Mouse (Mus musculus) brown adipose tissue, adult 24 weeks (tissue): ENCODE measurements at regions not wholly inside any gene's neighbourhood (a gene's known extent, or its start where the extent isn't known, plus 50 kb on each side); places are given as distances from the start of the nearest gene placed in this dataset.

Source experiments
- H3K27ac ChIP-seq: fragments of 200-500 bp; replicated peaks from 2 replicates; pipeline ENCODE4 v1.5.1; 2012; ENCODE audit warnings: low read depth, mild to moderate bottlenecking, low read length
- H3K4me1 ChIP-seq: fragments of 200-500 bp; 2 replicates; pipeline ENCODE4 v1.6.1; 2012; ENCODE audit warnings: low read length, mixed read lengths; ENCODE audit not compliant: control insufficient read depth, insufficient read depth, insufficient read length
- H3K4me3 ChIP-seq: fragments of 200-500 bp; 2 replicates; pipeline ENCODE4 v1.5.1; 2012; ENCODE audit warnings: low read depth, mild to moderate bottlenecking, low read length, moderate library complexity; ENCODE audit not compliant: insufficient read depth

DNA sequence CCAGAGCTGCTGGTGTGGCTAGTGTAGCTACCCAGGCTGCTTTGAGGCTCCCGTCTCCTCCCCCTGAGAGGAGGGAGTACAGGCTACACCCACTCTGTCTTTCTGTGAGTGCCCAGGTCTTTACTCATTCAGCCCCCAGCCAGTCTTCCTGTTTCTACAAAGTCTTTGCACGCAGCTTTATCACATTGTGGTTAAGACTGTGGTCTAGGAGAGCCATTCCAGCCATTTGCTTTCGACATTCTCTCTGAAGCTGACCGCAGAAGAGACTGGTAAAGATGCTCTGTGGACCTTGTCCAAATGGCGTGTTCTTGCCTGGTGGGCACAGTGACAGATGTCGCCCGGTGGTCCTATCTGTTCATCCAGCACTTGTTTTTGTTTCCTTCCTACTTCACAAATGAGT, 62.0 kb downstream of the Tpra1 start:
- Histone ChIP-seq H3K27ac (no peak overlapping the region), H3K4me1 (no peaks in the 10 kb centered on the region), H3K4me3 (no peak overlapping the region)

DNA sequence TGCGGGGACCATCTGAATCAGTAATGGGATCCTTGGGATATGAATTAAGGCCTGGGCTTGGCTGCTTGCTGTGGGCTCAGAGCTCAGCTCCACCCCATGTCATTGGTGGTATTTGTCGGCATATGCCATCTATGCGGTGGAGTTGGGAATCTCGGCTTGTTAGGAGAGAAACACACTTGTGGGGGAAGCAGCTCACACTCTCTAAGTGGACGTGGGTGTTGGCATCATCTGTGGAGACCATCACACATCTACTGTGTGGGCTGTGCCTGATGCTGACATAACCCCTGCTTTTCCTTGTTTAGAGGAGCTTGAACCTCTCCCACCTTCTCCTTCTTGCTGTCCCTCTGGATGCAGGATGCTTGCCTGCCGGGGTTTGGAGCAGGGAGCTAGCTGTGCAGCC, 62.9 kb downstream of the Tpra1 start:
- Histone ChIP-seq H3K4me3 (no peak overlapping the region), H3K4me1 (no peaks in the 10 kb centered on the region), H3K27ac (no peak overlapping the region)

DNA sequence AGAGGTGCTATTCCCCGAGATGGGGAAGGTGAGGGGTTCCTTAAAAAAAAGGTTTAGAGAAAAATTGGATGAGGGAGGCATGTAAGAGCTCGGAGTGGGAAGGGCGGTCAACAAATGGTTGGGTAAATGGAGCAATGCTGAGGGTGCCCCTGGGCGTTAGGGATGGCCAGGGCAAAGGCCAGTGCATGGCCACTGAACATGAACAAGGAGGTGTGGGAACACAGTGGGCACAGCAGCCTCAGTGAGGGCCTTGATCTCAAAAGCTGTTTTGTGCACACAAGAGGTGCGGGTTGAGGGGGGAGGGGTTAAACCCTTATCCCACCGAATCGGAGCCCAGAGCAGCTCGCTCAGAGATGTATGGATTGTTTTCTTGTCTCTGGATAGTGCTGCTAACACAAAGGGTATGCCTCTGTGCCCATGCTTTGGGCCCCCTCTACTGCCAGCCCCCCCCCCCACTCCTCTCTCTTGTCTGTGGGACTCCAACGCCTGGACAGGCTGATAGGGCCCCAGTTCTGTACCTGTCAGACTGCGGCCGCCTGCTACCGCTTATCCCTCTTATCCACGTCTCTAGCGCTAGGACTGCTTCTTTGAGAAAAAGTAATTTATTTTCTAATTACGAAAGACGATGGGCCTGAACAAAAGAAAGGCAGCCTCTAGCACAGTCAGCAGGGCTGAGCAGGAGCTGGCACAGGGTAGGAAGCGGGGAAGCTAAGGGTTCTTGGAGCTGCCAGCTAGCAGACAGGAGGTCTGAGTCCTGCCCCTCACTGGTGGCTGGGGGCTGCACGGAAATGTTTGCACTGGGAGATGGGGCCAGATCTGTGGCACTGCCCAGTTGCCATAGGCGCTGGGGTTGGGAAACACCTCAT, 63.5 kb downstream of the Tpra1 start:
- Histone ChIP-seq H3K4me3 (no peak overlapping the region), H3K27ac (no peak overlapping the region), H3K4me1 (no peaks in the 10 kb centered on the region)

GRCm38 (mm10) chr6:88966501-88966900, 64.5 kb downstream of the Tpra1 start:
- no peaks in the 10 kb centered on the region for H3K4me1 ChIP-seq
- no peak overlapping the region for H3K27ac ChIP-seq
- no peak overlapping the region for H3K4me3 ChIP-seq

- Histone ChIP-seq H3K4me3 (no peak overlapping the region), H3K27ac (no peak overlapping the region), H3K4me1 (no peaks in the 10 kb centered on the region)
Measured at GRCm38 (mm10) chr6:88968842-88969241, 66.8 kb downstream of the Tpra1 start.

DNA sequence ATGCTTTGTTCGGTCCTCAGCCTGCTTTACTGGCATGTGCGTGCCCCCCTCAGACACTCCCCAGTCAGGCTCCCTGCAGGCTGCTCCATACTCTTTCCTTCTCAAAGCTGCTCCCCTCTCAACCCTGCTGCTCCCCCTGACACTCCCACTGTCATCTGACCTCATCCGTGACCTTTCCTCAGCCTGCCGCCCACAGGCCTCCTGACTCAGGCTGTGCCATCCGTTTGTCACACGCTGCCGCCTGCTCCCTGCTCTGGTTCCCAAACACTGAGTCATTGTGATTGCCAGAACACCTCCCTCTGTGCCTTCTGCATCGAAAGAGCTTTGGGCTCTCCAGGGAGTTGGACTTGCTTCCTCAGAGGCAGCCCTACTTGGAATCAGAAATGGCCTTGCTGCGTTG, 69.7 kb downstream of the Tpra1 start:
- H3K4me3 ChIP-seq: no peak overlapping the region
- H3K4me1 ChIP-seq: no peaks in the 10 kb centered on the region
- H3K27ac ChIP-seq: no peak overlapping the region

GRCm38 (mm10) chr6:88974457-88974856, 72.4 kb downstream of the Tpra1 start:
- H3K27ac ChIP-seq: no peak overlapping the region
- H3K4me1 ChIP-seq: no peaks in the 10 kb centered on the region
- no peak overlapping the region for H3K4me3 ChIP-seq

DNA sequence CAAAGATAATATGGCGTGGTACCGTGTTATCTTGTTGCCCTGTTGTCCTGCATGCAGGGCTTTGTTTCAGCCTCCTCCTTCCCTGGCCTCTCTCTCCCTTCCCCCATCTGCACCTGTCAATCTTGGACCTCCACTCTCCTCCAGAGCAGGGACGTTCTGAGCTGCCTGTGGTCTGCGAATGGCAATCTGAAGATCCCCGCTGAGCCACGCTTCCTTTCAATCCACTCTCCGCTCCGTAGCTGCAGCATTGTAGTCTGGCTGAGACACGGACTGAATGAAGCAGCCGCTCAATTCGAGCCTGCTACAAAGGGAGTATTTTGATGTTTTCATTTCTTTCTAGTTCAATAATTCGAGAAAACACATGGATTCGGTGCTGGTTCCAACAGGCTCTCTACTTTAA, 74.5 kb downstream of the Tpra1 start:
- H3K27ac ChIP-seq: no peak overlapping the region

DNA sequence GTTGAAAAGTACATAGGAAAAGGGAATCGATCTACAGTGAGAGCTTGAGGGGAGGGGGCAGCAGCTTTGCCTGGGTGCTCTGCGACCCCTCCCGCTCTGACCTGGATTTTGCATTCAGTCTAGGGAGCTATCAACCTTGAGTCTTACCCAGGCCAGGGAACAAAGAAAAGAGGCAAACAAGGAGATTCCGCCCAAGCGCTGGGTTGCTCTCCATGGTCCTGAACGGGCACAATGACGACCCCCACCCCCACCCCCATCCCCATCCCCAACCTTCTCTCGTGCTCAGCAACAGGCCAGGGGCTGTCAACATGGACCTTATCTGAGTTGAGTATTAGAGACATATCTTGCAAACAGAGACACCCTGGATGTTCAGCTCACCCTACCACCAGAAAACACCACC, 74.9 kb downstream of the Tpra1 start:
- no peak overlapping the region for H3K27ac ChIP-seq
- H3K4me3 ChIP-seq: no peak overlapping the region

More for the DNA sequence above, 74.5 kb downstream of the Tpra1 start:
- no peak overlapping the region for H3K4me3 ChIP-seq
- no peaks in the 10 kb centered on the region for H3K4me1 ChIP-seq

DNA sequence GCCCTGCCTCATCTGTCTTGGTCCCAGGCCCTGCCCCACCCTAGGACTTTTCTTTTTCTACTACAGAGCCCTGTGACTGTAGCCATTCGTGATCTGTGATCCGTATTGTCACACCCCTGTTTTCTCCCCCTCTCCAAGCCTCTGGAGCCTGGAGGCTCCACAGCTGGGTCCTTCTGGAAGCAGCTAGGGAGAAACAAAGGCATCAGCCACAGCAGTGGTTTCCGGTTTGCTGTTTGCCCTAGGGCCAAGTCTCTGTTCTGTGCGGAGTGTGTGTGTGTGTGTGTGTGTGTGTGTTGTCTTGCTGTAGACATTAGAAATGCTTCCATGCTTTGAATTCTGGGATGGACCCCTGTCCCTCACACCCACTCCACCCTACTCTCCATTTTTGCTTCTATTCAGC, 76.9 kb downstream of the Tpra1 start:
- H3K4me1 ChIP-seq: no peaks in the 10 kb centered on the region
- H3K4me3 ChIP-seq: no peak overlapping the region
- no peak overlapping the region for H3K27ac ChIP-seq

More for the DNA sequence above, 74.9 kb downstream of the Tpra1 start:
- H3K4me1 ChIP-seq: no peaks in the 10 kb centered on the region

GRCm38 (mm10) chr6:88980112-88980511, 78.1 kb downstream of the Tpra1 start:
- H3K4me3 ChIP-seq: no peak overlapping the region
- H3K4me1 ChIP-seq: no peaks in the 10 kb centered on the region
- H3K27ac ChIP-seq: no peak overlapping the region

- no peaks in the 10 kb centered on the region for H3K4me1 ChIP-seq
- H3K27ac ChIP-seq: no peak overlapping the region
- H3K4me3 ChIP-seq: no peak overlapping the region
Measured at GRCm38 (mm10) chr6:88981544-88981943, 79.5 kb downstream of the Tpra1 start.

DNA sequence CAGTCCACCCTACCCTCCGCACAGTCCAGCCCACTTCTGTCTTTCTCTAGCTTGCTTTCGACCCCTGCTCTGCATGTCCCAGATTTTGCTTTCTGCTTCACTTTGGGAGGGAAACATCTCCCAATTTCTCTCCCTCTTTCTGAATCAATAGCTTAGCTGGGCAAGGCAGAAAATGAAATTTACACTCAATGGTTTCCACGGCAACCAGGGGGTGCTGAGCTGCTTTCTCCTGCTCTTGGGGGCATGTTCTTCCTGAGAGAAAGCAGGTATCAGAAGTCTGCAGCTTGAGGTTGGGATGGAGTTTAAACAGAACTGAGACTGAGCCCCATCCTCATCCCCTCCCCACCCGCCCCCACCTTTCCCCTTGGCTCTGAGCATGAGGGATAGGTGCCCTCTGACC, 82.1 kb downstream of the Tpra1 start:
- no peak overlapping the region for H3K27ac ChIP-seq
- no peak overlapping the region for H3K4me3 ChIP-seq
- H3K4me1 ChIP-seq: no peaks in the 10 kb centered on the region

- Histone ChIP-seq H3K27ac (no peak overlapping the region), H3K4me1 (no peaks in the 10 kb centered on the region), H3K4me3 (no peak overlapping the region)
Measured at GRCm38 (mm10) chr6:88984863-88985262, 82.8 kb downstream of the Tpra1 start.

GRCm38 (mm10) chr6:88988551-88988950, 86.5 kb downstream of the Tpra1 start:
- H3K4me3 ChIP-seq: no peak overlapping the region
- no peaks in the 10 kb centered on the region for H3K4me1 ChIP-seq
- no peak overlapping the region for H3K27ac ChIP-seq

DNA sequence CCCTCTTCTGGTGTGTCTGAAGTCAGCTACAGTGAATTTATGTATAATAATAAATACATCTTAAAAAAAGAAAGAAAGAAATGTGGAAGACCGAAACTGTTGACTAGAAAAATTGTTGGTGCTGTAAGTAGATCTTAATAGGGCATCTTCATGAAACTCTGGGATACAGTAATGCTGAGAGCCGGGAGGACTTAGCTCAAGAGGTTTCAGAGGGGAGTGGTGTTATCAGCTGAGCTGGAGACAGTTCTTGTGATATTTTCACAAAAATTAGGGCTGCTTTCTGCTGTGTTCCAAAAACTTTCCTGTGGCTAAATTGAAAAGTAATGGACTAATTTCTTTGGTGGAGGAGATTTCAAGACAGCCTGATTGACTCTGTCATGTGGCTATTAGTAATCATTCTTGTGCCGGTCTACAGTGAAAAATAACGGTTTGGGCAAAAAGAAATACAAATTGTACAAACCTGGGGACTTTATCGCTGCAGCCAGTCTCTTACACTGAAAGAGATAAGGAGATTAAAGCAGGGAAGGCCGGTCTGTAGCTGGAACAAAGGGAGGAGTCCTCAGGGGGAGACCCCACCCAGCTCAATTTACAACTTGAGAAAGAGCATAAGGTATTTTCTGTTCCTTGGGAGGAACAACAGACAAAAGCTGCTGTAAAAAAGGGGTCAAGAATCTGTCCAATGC, 87.7 kb downstream of the Tpra1 start:
- no peak overlapping the region for H3K4me3 ChIP-seq
- H3K27ac ChIP-seq: no peak overlapping the region
- no peaks in the 10 kb centered on the region for H3K4me1 ChIP-seq
